Mouse (Mus musculus): ENCODE data around the gene Wfdc12. TPM values are rescaled to one million over a fixed set of nuclear protein-coding genes. Genes with fewer than 3 reads are reported as not detected.

Wfdc12 gene
- polyA plus RNA-seq, 1 experiment from 2014 or later: not detected

- no peak within 1 kb of the TSS for H3K27ac ChIP-seq (ENCODE audit: low read length)
- H3K4me1 ChIP-seq (ENCODE audit: insufficient read depth, low read length): no peaks in the 10 kb centered on the region
- H3K27me3 ChIP-seq (ENCODE audit: insufficient read depth, low read length): no peaks in the 10 kb centered on the region
- no peak within 1 kb of the TSS for H3K4me2 ChIP-seq (replicated peaks; ENCODE audit: low read depth, low read length)
- H3K4me3 ChIP-seq (ENCODE audit: low read length): no peak within 1 kb of the TSS
- WGBS: 68% methylated on average over 20 of the region's 20 CpGs
- no peaks in the 10 kb centered on the region for H3K9me3 ChIP-seq (ENCODE audit: low read length)
- no peak within 1 kb of the TSS for H3K9ac ChIP-seq (replicated peaks; ENCODE audit: low read length)
- no peak for ATAC-seq (ENCODE audit: low FRiP score, low TSS enrichment)
- H3K36me3 ChIP-seq (ENCODE audit: insufficient read depth, low read length): no peaks in the 10 kb centered on the region
These were observed 9.4 kb upstream of the Wfdc12 start, which contains the start of gene Wfdc15a for GRCm38 (mm10) chr2:164199626-164200327. TSS of gene Wfdc15a (minus strand) at chr2:164200130.

DNA sequence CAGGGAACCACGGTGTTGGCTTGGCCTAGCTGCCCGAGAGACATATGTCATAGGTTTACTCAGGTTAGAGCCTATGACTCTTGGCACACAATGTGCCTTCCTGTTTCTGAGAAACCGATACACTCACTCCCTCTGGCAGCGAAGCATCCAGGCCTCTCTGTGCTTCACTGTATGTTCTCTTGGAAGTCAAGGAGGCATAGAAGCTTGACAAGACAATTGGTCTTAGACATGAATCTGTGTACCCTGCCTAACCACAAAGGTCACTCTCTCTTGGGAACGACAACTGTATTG lies 6.2 kb upstream of the Wfdc12 start:
- Histone ChIP-seq H3K4me2 (replicated peaks; ENCODE audit: low read depth, low read length) (no peak overlapping the region), H3K27me3 (ENCODE audit: insufficient read depth, low read length) (no peaks in the 10 kb centered on the region), H3K27ac (ENCODE audit: low read length) (no peak overlapping the region), H3K9ac (replicated peaks; ENCODE audit: low read length) (no peak overlapping the region), H3K4me1 (ENCODE audit: insufficient read depth, low read length) (no peaks in the 10 kb centered on the region), H3K4me3 (ENCODE audit: low read length) (no peak overlapping the region), H3K9me3 (ENCODE audit: low read length) (no peaks in the 10 kb centered on the region), H3K36me3 (ENCODE audit: insufficient read depth, low read length) (no peaks in the 10 kb centered on the region)
- 73% methylated on average over 5 of the region's 5 CpGs for WGBS
- no peak for ATAC-seq (ENCODE audit: low FRiP score, low TSS enrichment)

DNA sequence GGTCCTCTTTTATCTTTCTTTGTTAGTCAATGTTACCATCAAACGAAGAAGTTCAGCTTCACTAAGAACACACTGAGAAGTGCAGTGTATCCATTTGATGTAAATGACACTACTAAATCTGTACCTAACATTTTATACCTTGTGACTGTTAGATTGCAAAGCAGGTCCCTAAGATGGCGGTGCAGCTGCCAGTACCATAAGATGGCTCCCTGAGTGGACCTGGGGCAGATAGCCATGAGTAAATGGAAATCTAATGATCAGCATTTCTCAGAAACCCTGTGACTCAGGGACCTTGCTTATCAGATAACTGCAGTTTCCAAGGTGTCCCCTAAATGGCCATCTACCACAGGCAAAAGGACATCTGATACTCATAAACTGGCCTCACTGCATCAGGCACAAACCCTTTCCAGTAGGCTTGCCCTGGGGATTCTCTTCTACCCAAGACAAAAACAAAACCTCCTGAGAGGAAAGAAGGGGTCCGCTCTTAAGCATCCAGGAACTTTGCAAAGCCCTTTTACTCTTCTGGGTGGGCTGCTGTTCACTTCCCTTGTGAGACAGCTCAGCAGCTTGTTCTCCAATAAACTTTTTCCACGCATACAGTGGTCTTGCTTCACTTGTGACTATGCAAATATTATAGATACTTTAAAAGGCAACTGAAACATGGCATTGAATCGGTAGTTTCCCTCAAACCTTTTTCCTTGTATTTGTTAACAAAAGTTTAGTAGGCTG lies 5.7 kb upstream of the Wfdc12 start:
- Histone ChIP-seq H3K36me3 (ENCODE audit: insufficient read depth, low read length) (no peaks in the 10 kb centered on the region), H3K4me1 (ENCODE audit: insufficient read depth, low read length) (no peaks in the 10 kb centered on the region), H3K9me3 (ENCODE audit: low read length) (no peaks in the 10 kb centered on the region), H3K4me2 (replicated peaks; ENCODE audit: low read depth, low read length) (no peak overlapping the region), H3K4me3 (ENCODE audit: low read length) (no peak overlapping the region), H3K27ac (ENCODE audit: low read length) (no peak overlapping the region), H3K27me3 (ENCODE audit: insufficient read depth, low read length) (no peaks in the 10 kb centered on the region), H3K9ac (replicated peaks; ENCODE audit: low read length) (no peak overlapping the region)
- no peak for ATAC-seq (ENCODE audit: low FRiP score, low TSS enrichment)
- WGBS: 87% methylated on average over 5 of the region's 5 CpGs

DNA sequence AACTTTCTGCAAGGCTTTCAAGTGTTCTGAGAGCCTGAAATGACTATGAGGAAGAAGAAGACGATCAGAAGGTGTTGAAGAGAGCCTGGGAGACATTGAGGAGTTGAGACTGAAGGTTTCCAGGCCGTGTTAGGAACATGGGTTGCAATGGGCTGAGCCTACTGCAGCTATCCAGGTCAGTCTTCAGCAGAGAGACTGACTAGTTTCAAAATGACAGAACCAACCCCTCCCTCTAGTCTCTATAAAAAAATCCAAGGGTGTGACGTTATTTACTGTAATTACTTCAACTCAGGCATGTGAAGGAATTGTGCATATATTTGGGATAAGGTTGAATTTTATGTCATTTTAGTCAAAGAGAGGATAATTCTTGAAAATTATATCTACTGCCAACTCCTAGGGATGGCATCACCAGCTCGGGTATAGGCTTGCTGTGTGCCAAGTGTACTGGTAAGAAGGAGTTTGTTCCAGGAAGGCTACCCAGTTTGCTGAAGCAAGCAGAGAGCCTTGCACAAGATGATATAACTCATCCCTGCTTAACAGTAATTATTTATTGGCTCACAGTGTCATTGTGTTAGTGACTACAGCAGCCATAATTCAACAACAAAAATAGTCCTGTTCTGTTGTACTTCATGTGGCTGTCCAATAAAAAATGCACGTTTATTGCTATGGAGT lies 4.7 kb upstream of the Wfdc12 start:
- Histone ChIP-seq H3K9me3 (ENCODE audit: low read length) (no peaks in the 10 kb centered on the region), H3K4me1 (ENCODE audit: insufficient read depth, low read length) (no peaks in the 10 kb centered on the region), H3K4me2 (replicated peaks; ENCODE audit: low read depth, low read length) (no peak overlapping the region), H3K4me3 (ENCODE audit: low read length) (no peak overlapping the region), H3K27ac (ENCODE audit: low read length) (no peak overlapping the region), H3K27me3 (ENCODE audit: insufficient read depth, low read length) (no peaks in the 10 kb centered on the region), H3K36me3 (ENCODE audit: insufficient read depth, low read length) (no peaks in the 10 kb centered on the region), H3K9ac (replicated peaks; ENCODE audit: low read length) (no peak overlapping the region)
- WGBS: 70% methylated on average over 5 of the region's 5 CpGs
- no peak for ATAC-seq (ENCODE audit: low FRiP score, low TSS enrichment)

DNA sequence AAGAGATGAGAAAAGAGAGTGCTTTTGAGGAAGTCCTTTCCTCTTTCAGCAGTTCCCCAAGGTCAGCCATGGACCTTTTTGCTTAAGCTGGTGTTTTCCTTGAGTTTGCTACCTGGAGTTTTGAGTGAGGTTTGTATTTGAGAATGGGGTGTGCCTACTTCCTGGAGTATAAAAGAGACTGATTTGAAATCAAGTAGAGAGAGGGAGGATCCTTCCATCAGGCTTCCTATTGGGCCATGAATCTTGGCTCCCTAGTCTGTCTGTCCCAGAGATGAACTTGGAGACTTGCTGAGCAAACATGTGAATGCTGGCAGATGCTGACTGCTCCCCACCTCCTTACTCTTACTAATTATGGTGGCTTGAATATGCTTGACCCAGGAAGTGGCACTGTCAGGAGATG lies 1.9 kb upstream of the Wfdc12 start:
- Histone ChIP-seq H3K27ac (ENCODE audit: low read length) (no peak overlapping the region), H3K9me3 (ENCODE audit: low read length) (no peaks in the 10 kb centered on the region), H3K4me1 (ENCODE audit: insufficient read depth, low read length) (no peaks in the 10 kb centered on the region), H3K4me3 (ENCODE audit: low read length) (no peak overlapping the region), H3K4me2 (replicated peaks; ENCODE audit: low read depth, low read length) (no peak overlapping the region), H3K36me3 (ENCODE audit: insufficient read depth, low read length) (no peaks in the 10 kb centered on the region), H3K27me3 (ENCODE audit: insufficient read depth, low read length) (no peaks in the 10 kb centered on the region), H3K9ac (replicated peaks; ENCODE audit: low read length) (no peak overlapping the region)
- ATAC-seq (ENCODE audit: low FRiP score, low TSS enrichment): no peak

GRCm38 (mm10) chr2:164188722-164189121 lies 1.7 kb downstream of the Wfdc12 start:
- no peak for ATAC-seq (ENCODE audit: low FRiP score, low TSS enrichment)
- no peak overlapping the region for H3K27ac ChIP-seq (ENCODE audit: low read length)
- H3K9ac ChIP-seq (replicated peaks; ENCODE audit: low read length): no peak overlapping the region
- H3K27me3 ChIP-seq (ENCODE audit: insufficient read depth, low read length): no peaks in the 10 kb centered on the region
- WGBS: 39% methylated on average over 5 of the region's 5 CpGs
- H3K4me3 ChIP-seq (ENCODE audit: low read length): no peak overlapping the region
- no peak overlapping the region for H3K4me2 ChIP-seq (replicated peaks; ENCODE audit: low read depth, low read length)
- no peaks in the 10 kb centered on the region for H3K9me3 ChIP-seq (ENCODE audit: low read length)
- H3K36me3 ChIP-seq (ENCODE audit: insufficient read depth, low read length): no peaks in the 10 kb centered on the region
- no peaks in the 10 kb centered on the region for H3K4me1 ChIP-seq (ENCODE audit: insufficient read depth, low read length)

GRCm38 (mm10) chr2:164184145-164184719 lies 6.2 kb downstream of the Wfdc12 start:
- Histone ChIP-seq H3K27ac (ENCODE audit: low read length) (no peak overlapping the region), H3K4me3 (ENCODE audit: low read length) (no peak overlapping the region)
- ATAC-seq (ENCODE audit: low FRiP score, low TSS enrichment): no peak

GRCm38 (mm10) chr2:164183340-164183739 lies 7.1 kb downstream of the Wfdc12 start:
- 36% methylated on average over 9 of the region's 9 CpGs for WGBS
- no peak overlapping the region for H3K4me2 ChIP-seq (replicated peaks; ENCODE audit: low read depth, low read length)
- H3K36me3 ChIP-seq (ENCODE audit: insufficient read depth, low read length): no peaks in the 10 kb centered on the region
- H3K9me3 ChIP-seq (ENCODE audit: low read length): no peaks in the 10 kb centered on the region
- H3K9ac ChIP-seq (replicated peaks; ENCODE audit: low read length): no peak overlapping the region
- H3K4me3 ChIP-seq (ENCODE audit: low read length): no peak overlapping the region
- no peaks in the 10 kb centered on the region; the same call in 1 of the 2 replicates for H3K27me3 ChIP-seq (ENCODE audit: insufficient read depth, low read length)
- no peak for ATAC-seq (ENCODE audit: low FRiP score, low TSS enrichment)
- no peak overlapping the region for H3K27ac ChIP-seq (ENCODE audit: low read length)
- H3K4me1 ChIP-seq (ENCODE audit: insufficient read depth, low read length): no peaks in the 10 kb centered on the region

More at GRCm38 (mm10) chr2:164184145-164184719, 6.2 kb downstream of the Wfdc12 start:
- H3K9me3 ChIP-seq (ENCODE audit: low read length): no peaks in the 10 kb centered on the region
- H3K36me3 ChIP-seq (ENCODE audit: insufficient read depth, low read length): no peaks in the 10 kb centered on the region
- no peaks in the 10 kb centered on the region; the same call in 1 of the 2 replicates for H3K27me3 ChIP-seq (ENCODE audit: insufficient read depth, low read length)
- H3K9ac ChIP-seq (replicated peaks; ENCODE audit: low read length): no peak overlapping the region
- no peak overlapping the region for H3K4me2 ChIP-seq (replicated peaks; ENCODE audit: low read depth, low read length)
- WGBS: 46% methylated on average over 9 of the region's 9 CpGs
- no peaks in the 10 kb centered on the region for H3K4me1 ChIP-seq (ENCODE audit: insufficient read depth, low read length)

DNA sequence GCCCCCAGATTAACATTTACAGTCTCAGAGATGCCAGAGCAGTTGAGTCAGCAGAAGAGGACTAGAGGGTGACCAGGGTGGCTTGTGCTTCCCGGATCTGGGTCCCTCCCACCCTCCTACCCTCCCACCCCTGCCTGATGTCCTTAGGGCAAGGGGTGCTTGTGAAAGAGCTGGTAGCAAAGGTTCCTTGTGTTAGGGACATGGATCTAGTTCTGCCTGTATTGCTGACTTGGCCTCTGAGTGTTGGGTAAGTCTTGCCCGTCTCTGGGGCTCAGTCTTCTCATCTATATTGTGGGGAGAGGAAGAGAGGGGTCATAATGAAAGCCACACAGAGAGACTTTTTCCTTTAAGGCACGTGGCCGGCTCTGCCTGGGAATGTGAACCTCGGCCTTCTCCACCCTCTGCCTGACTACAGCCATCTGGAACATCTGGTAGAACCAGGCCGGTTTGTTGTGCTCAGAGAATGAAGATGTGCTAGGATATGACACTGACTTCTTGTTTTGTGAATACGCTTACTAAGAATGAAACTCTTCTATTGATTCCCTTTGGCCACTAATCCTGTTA lies 7.6 kb downstream of the Wfdc12 start, which contains the start of gene Wfdc5:
Wfdc5 (minus strand) TSS at position 51 of the 564 bp plus-strand sequence.
- 78% methylated on average over 7 of the region's 7 CpGs for WGBS
- no peak within 1 kb of the TSS for H3K4me2 ChIP-seq (replicated peaks; ENCODE audit: low read depth, low read length)
- no peaks in the 10 kb centered on the region for H3K4me1 ChIP-seq (ENCODE audit: insufficient read depth, low read length)
- no peak within 1 kb of the TSS for H3K4me3 ChIP-seq (ENCODE audit: low read length)
- H3K27ac ChIP-seq (ENCODE audit: low read length): no peak within 1 kb of the TSS
- H3K36me3 ChIP-seq (ENCODE audit: insufficient read depth, low read length): no peaks in the 10 kb centered on the region
- ATAC-seq (ENCODE audit: low FRiP score, low TSS enrichment): no peak
- peaks cover 2% of the 10 kb centered on the region; the same call in 1 of the 2 replicates for H3K27me3 ChIP-seq (ENCODE audit: insufficient read depth, low read length)
- H3K9ac ChIP-seq (replicated peaks; ENCODE audit: low read length): no peak within 1 kb of the TSS
- no peaks in the 10 kb centered on the region for H3K9me3 ChIP-seq (ENCODE audit: low read length)
